Mouse (Mus musculus) urinary bladder, postnatal 14 days (tissue): ENCODE results near the gene Rnf222.
A peak's percentile ranks its signal among the peaks of the same experiment; 100 is the strongest.

Experiments used
- DNase-seq: peaks from one replicate; pipeline ENCODE4 v3.0.0; 2021; ENCODE audit warnings: low spot score

Gene Rnf222

DNA sequence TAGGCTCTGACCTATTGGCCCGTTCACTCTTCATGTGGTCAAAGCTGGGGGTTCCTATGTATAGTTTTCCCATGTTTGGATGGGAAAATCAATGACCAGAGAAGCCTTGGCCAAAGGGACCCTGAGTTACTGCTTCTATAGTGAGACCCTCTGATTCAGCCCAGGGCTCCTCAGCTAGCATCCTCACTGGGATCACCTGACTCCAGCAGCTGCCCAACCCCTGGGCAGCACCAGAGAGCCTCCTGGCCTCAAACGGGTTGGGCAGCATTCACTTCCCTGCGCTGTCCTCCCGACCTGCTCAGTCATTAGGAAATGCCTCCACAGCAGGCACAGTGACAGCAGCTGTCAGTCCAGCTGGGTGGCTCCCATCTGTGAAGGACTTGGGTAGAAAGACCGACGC is at the start of gene Rnf222:
Gene Rnf222 (plus strand): TSS at position 301 of the 400 bp plus-strand sequence.
- peak; percentile 14 for DNase-seq

GRCm38 (mm10) chr11:68839606-68840005 is 48.7 kb upstream of the Rnf222 start:
- no peak for DNase-seq

DNA sequence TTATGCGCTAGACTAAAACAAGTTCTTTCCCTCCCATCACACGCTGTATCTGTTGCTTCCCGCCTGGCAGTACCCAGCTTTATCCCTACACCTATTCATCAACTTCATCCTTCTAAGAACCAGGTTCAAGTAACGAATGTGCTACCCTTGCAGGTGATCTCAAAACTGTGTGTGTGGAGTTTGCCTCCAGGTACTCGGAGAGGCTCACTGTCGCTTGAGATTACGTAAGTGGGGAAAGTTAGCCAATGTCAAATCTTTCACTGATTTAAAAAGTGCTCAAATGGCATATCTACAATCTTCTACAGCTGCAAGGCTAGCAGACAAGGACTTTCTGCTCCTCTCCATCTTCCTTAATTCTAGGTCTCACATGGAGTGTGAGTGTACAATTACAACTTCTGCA is 37.5 kb upstream of the Rnf222 start:
- no peak for DNase-seq

DNA sequence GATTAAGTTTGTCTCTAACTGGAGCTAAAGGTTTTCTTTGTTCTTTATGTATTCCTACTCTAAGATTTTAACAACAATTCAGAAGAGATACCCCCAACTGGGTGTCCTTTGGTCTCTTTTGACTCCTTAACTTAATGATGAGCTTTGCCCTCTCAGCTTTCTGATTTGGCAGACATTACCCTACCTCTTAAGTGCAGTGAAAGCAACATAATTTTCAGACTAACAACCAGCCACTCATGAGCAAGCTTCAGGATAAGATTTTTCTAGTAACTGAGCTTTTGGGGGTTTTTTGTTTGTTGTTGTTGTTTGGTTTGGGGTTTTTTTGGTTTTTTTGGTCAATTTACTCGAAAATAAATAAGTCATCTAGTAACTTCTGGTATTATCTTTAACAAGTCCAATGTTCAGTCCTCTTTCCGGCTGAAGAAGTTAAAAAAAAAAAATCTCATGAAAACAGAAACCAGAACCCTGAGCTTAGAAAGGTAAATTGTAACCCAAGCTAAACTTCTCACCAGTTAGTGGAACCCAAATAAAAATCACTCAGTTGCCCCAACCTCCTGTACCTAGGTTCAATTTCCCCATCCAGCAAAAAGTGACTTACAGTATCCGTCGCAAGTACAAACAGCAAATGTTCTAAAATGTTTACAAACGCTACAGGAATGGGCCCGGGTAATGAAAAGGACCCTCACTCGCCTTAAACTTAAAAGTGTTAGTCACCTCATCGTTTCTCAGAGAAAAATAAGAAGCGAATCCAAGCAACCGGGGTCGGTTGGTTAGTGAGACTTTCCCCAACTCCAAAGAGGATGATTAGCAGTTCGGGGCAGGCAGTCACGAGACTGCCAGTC is 36.5 kb upstream of the Rnf222 start:
- no peak for DNase-seq

GRCm38 (mm10) chr11:68852486-68852901 is 35.9 kb upstream of the Rnf222 start:
- peak; percentile 80 for DNase-seq

GRCm38 (mm10) chr11:68852932-68853409 is 35.4 kb upstream of the Rnf222 start:
- DNase-seq: peak; percentile 100

DNA sequence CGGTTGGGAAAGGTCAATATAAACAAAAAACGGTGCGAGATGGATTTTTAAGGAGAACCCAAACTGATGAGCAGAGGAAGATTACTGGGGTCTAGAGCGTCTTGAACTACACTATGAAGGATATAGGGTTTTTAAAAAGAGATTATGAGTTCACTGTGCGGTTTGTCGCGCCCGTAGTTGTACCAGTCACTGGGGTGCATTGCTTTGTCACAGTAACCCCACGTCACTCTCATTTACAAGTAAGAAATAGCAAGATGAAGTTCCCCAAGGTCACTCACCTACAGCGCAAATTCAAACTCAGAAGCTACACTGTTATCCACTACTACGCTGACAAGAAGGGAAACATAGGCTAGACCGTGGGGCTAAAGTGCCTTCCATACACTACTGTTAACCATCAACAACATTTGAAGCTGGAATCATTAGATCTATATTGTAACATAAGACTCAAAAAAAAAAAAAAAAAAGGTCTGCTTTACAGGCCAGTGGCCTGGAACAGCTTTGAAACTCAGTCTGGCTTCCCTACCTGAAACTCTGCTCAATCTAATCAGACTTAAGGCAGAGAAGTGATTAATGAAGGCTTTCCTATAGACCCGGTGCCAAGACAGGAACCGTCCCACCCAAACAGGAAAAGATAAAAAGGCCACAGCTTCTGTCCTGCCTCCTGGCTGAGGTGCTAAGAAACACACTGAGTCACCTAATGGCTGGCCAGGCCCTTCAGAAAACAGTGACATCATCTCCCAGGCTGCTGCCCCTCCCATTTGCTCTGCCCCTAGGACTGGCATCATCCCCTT is 34.5 kb upstream of the Rnf222 start:
- no peak for DNase-seq

DNA sequence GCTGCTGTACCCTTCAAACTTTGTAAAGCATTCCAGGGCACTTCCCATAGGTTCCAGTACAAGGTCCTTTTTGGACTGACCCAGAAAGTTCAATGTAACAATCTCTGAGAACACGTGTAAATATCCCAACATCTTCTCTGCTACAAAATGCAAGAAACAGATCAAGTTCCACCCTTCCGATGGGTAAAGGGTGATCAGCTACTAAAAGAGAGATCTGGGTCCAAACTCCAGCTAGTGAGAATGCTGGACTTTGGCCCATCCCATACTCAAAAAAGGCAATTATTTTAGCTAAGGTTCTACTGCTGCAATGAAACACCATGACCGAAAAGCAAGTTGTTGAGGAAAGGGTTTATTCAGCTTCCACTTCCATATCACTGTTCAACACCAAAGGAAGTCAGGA is 33.7 kb upstream of the Rnf222 start:
- DNase-seq: no peak

DNA sequence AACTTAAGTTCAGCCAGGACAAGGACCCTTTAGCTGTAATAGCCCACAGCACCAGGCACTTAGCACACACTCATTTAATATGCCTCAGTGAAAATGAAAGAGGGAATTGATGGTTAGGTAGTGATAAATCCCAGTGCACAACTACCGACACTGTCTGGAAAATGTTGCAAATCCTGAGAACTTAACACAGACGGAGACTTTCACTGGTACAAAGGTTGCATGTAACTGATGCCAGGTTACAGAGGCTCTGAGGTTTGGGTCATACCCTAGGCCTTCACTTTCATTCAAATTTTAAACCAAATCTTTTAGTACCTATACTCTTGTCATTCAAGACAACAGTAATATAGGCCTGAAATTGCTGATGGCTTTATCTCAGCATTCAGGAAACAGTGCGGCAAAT is 31.0 kb upstream of the Rnf222 start:
- no peak for DNase-seq

DNA sequence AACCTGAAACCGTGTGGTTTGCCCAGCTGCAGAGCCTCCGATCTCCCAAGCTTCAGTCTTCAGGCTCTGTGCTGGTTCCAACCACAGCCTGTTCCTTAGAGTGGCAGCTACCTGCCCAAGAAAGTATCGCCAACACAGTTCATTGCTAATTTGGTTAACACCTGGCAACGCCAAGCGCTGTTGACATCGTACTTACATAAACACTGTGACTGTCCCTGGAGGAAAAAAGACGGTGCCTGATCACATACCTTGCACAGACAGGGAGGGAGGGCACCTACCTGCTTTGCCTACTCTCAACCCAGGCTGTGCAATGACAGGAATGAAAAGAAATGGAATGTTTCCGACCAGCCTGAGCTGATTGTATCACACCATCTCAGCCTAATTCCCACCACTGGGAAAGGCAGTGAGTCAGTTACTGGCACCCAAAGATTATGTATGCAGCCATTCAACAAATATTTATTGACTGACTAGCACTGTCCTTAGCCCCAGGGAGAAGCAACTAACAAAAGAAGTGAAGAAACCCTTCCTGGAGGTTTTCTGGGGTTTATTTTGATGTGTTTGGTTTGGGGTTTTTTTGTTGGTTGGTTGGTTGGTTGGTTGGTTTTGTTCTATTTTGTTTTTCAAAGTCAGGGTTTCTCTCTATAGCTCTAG is 28.3 kb upstream of the Rnf222 start:
- DNase-seq: no peak

DNA sequence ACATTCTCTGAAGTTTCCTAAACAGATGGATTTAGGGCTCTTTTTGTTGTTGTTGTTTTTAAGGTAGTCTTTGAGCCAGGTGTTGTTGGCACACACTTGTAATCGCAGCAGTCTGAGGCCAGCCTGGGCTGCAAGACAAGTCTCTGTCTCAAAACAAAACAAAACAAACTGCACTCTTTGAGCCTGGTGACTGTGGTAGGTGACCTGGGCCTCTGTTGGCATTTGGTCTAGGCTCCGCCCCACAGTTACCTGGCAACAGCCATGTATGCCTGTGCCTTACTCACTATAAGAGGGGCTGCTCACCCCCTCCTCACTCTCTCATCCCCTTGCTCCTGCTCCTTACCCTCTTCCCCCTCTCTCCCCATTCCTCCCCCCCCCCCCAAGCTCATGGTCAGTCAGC is 26.1 kb upstream of the Rnf222 start:
- no peak for DNase-seq

- DNase-seq: no peak
These were observed 24.7 kb upstream of the Rnf222 start for GRCm38 (mm10) chr11:68863631-68864091.

DNA sequence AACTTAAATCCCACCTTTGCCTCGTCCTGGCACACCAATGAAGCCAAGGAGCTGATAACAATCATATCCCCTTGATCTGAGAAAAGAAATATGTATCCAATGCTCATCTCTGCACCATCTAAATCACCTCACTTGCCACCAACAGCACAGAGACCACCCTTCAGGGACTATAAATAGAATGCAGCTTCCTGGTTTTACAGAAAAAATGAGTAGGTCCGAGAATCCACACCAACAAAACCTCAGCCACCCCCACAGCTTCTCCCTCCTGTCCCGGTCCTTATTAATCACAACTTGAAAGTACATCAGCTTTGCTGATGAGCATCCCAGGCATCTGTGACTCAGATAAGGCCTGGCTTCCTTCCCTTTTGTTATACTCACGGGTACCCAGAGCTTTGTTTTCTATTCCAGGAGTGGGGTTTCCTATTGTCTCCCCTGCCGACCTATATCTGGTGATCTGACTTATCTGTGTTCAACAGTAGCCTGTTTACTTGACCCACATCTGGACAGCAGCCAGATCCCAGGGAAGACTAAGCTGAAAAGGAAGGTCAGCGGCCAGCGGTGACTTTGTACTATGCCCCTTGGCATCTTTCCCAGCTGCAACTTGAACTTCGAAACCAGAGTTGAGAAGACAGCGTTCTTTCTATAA is 23.7 kb upstream of the Rnf222 start:
- DNase-seq: peak; percentile 74

GRCm38 (mm10) chr11:68871277-68871676 is 17.1 kb upstream of the Rnf222 start:
- DNase-seq: no peak

DNA sequence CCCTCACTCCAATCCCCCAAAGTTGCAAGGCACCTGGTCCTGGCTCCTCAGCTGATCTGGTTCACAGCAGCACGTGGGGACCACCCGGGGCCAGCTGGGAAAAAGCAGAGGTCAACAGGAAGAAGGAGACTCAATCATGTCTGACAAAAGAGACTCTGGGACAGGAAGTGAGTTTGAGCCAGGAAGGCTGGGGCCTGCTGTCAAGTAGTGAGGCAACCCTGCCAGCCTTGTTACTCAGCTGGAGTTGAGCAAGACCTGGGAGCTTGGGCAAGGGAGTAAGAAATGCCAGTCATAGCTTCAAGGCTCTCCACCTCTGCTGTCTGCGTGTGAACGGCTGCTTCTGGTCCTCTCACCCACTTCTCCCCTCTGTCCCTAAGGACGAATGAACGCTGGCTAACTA is 16.6 kb upstream of the Rnf222 start, which contains the start of gene Ndel1:
Gene Ndel1 (minus strand): TSS at position 111 of the 400 bp plus-strand sequence.
- DNase-seq: peak; percentile 67

DNA sequence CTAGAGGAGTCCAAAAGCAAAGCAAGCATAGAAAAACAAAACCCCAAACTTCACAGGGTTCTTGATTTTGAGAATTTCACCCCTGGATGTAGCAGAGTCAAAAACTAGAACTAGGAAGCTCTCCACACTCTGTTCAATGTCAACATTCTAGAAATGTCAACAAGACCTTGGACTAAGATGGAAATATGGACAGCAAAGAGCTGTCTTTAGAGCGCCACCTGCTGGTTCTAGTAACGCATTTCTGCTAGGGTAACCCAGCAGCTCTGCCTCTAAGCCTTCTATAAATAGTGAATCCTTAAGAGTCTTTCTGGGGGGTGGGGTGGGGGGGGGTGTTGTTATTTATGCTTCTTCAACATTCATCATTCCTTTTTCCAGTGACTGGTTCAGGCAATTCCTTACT is 13.5 kb upstream of the Rnf222 start:
- peak; percentile 75 for DNase-seq

DNA sequence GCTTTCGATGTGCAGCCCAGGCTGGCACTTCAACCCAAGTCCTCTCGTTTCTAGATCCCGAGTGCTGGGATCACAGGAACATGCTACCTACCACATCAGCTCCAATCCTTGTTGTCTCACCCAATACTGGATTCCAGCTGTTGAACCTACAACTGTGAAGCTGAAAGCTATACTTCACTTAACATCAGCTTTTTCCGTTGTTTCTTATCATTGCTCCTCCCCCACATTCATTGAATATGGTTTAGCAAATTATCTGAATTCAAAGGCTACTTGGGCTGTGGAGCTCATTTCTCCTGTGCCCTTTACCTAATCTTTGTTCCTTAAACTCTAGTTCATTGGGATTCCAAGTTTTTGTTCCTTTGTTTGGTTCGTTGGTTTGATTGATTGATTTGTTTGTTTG is 9.5 kb upstream of the Rnf222 start:
- no peak for DNase-seq

GRCm38 (mm10) chr11:68882107-68882506 is 6.2 kb upstream of the Rnf222 start:
- no peak for DNase-seq

DNA sequence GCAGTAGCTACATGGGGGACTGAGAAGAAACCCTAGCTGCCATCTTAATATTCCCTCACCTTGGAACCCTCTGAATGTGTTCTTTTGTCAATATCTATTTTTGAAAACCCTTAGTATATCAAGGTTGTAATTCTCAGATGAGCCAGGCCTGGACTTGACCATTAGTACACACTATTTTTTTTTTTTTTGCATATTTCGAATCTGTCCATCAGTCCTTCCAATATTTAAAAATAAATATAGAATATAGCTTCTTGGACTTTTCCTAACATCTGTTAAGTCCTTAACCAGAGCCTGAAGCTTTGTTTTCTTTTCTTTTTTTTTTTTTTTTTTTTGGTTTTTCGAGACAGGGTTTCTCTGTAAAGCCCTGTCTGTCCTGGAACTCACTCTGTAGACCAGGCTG is 4.5 kb upstream of the Rnf222 start:
- DNase-seq: no peak

DNA sequence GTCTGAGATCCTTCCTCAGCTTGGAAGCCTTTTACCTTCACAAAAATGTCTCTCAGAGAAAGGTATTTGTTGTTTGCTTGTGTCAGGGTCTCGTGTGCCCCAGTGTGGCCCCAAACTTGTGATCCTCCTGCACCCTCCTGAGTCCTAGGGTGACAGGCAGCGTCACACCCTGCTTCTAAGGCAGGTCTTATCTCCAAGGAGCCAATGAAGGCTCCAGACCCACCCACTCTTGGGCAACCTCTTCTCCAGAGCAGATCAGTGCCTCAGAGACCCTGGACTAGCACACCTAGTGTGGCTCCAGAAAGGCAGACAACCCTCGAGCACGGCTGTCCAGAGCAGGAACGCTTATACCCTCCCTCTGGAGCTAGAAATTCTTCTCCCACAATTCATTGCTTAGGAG is 4.0 kb upstream of the Rnf222 start:
- no peak for DNase-seq

GRCm38 (mm10) chr11:68886091-68886490 is 2.3 kb upstream of the Rnf222 start:
- DNase-seq: no peak

DNA sequence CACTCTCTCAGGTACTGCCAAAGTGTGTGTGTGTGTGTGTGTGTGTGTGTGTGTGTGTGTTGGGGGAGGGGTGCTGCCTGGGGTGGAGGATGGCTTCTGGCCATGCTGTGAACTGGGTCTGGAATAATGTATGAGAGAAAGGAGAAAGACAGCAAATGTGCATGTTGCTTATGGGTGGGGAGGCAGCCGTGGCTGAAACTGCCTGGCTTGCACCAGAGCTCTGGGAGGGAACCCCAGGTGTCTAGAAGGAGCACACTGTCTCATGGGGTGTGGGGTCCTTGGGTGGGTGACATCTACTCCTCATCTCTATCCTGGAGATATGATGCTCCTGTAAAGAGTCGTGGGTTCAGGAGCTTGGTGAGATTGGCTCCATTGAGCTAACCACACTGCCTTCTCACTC is 300 bp downstream of the Rnf222 start:
- no peak for DNase-seq
